Mouse (Mus musculus) heart, postnatal 0 days (tissue): Measurements from ENCODE around the gene Ube2l6. TPM values are rescaled to one million over a fixed set of nuclear protein-coding genes. Genes with fewer than 3 reads are reported as not detected.

Experiments
- ATAC-seq: fragments of 200-750 bp; cut with Nextera tagmentation; 2 replicates; pipeline ENCODE4 v1.8.0; 2017; ENCODE audit warnings: low read depth, moderate number of reproducible peaks, moderate library complexity; ENCODE audit not compliant: insufficient read depth
- DNase-seq: peaks from one replicate; pipeline ENCODE4 v3.0.0-alpha.2; 2016; ENCODE audit warnings: low spot score
- H3K27ac ChIP-seq: fragments of 300-500 bp; sonication (generic); 2 replicates; pipeline ENCODE4 v1.5.1; 2014; ENCODE audit warnings: low read depth, mild to moderate bottlenecking
- H3K27me3 ChIP-seq: fragments of 300-500 bp; sonication (generic); 2 replicates; pipeline ENCODE4 v1.6.1; 2014; ENCODE audit warnings: low read length, mixed read lengths; ENCODE audit not compliant: control insufficient read depth, insufficient read depth
- H3K36me3 ChIP-seq: fragments of 300-500 bp; sonication (generic); replicated peaks from 2 replicates; pipeline ENCODE4 v1.6.1; 2014; ENCODE audit warnings: low read length, mixed read lengths; ENCODE audit not compliant: control insufficient read depth, insufficient read depth
- H3K4me1 ChIP-seq: fragments of 300-500 bp; sonication (generic); 2 replicates; pipeline ENCODE4 v1.6.1; 2014; ENCODE audit warnings: antibody characterized with exemption; ENCODE audit not compliant: control insufficient read depth, insufficient read depth
- H3K4me2 ChIP-seq: fragments of 300-500 bp; sonication (generic); 2 replicates; pipeline ENCODE4 v1.6.1; 2014; ENCODE audit warnings: low read depth, mild to moderate bottlenecking, low read length, moderate library complexity
- H3K4me3 ChIP-seq: fragments of 300-500 bp; sonication (generic); 2 replicates; pipeline ENCODE4 v1.5.1; 2014; ENCODE audit warnings: low read depth, low read length
- H3K9ac ChIP-seq: fragments of 300-500 bp; sonication (generic); replicated peaks from 2 replicates; pipeline ENCODE4 v1.6.1; 2014; ENCODE audit warnings: low read depth, low read length, mixed read lengths
- H3K9me3 ChIP-seq: fragments of 300-500 bp; sonication (generic); replicated peaks from 2 replicates; pipeline ENCODE4 v1.6.1; 2016; ENCODE audit warnings: low read length; ENCODE audit not compliant: control insufficient read depth
- CTCF ChIP-seq: IDR thresholded peaks from 2 replicates; pipeline ENCODE4 v1.5.1; 2016; ENCODE audit warnings: antibody characterized with exemption, control low read depth, low read depth
- EP300 ChIP-seq: IDR thresholded peaks from 2 replicates; pipeline ENCODE4 v1.6.1; 2016; ENCODE audit warnings: antibody characterized with exemption, low read depth
- WGBS: fragments of 180-500 bp; shearing (Covaris S2); extraction: QIAGEN DNeasy Blood & Tissue Kit; methylation state at CpG from one replicate; pipeline ENCODE4 v1.1.7; 2014; 5-methylcytosine and 5-hydroxymethylcytosine counted together
- polyA plus RNA-seq: library from polyadenylated mRNA; unstranded; fragments of >200 nt; fragmentation: Nextera tagmentation; extraction: Ambion mirVana; gene quantifications from 2 replicates; pipeline ENCODE4 v1.2.1, GENCODE M21; 2015
- total RNA-seq: library from RNA; depleted of rRNA; stranded (reverse); fragments of >200 nt; gene quantifications from 2 replicates; pipeline ENCODE4 v1.2.3, GENCODE M21; 2014; ENCODE audit warnings: low replicate concordance

The Ube2l6 gene
- total and polyA plus RNA-seq, 2 experiments from 2014 or later = 36.9 to 40.0 TPM

DNA sequence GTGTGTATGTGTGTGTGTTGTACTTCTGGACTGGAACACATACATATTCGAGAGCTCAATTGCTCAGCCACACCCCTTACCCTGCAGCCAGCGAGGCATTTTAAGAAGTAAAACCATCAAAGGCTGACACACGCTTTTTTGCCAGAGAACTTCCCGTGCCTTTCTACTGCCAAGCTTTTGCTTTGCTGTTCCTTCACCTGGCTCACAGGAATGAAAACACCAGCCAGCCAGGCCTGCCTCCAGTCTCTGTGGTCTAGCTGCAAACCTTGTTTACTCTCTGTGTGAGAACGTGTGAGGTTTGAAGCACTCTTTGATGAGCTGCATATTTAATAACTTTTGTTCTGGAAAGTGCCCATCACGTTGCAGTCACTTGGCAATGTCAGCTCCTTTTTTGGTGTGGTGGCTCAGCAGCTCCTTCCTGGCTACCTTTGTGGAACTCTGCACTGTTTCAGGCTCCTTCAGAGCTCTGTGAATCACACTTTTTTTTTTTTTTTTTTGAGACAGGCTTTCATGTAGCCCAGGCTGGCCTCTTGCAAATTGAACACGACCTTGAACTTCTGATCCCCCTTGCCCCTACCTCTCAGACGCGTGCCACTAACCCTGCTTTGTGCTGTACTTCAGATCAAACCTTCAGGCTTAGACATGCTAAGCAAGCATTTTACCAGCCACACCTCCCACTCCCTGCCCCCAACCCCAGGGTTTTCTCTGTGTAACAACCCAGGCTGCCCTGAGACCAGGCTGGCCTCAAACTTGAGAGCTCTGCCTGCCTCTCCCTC is 39.4 kb downstream of the Ube2l6 start:
- TF ChIP-seq CTCF (no peak), EP300 (no peak)
- peaks cover 13% of the 10 kb centered on the region for H3K27me3 ChIP-seq
- DNase-seq (no peak), ATAC-seq (no peak)
- H3K4me3 ChIP-seq = no peak overlapping the region
- 47% methylated on average over 9 of the region's 9 CpGs for WGBS
- peaks cover 15% of the 10 kb centered on the region; the same call in 1 of the 2 replicates for H3K4me1 ChIP-seq
- no peaks in the 10 kb centered on the region for H3K9me3 ChIP-seq
- no peaks in the 10 kb centered on the region for H3K36me3 ChIP-seq
- H3K9ac ChIP-seq = no peak overlapping the region
- H3K27ac ChIP-seq = no peak overlapping the region
- no peak overlapping the region for H3K4me2 ChIP-seq

DNA sequence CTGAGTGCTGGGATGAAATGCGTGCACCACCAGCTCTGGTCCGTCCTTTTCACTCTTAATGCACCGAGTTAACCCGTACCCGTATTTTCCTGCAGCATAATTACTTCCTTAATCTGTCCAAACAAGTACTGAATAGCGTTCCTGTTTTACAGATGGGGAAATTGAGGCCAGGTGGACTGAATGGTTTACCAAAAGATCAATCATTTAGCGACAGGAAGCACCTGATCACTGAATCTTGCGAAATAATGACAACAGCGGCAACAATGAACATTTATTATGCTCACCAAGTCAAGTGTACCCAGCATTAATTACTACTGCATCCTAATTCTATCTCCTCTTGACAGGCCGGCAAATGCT is 39.9 kb downstream of the Ube2l6 start, which contains the start of gene Slc43a1:
TSS of gene Slc43a1 (plus strand) at position 258 of the 357 bp plus-strand sequence.
- H3K27ac ChIP-seq = peak within 1 kb of the TSS; percentile 23
- DNase-seq (no peak), ATAC-seq (no peak)
- peak within 1 kb of the TSS; percentile 85 for H3K4me2 ChIP-seq
- H3K27me3 ChIP-seq = peaks cover 13% of the 10 kb centered on the region
- no peaks in the 10 kb centered on the region for H3K36me3 ChIP-seq
- peak within 1 kb of the TSS; percentile 56 for H3K4me3 ChIP-seq
- peaks cover 15% of the 10 kb centered on the region; the same call in 1 of the 2 replicates for H3K4me1 ChIP-seq
- H3K9ac ChIP-seq = peak within 1 kb of the TSS; percentile 60
- TF ChIP-seq EP300 = no peak
- no peak for TF ChIP-seq CTCF
- 41% methylated on average over 10 of the region's 10 CpGs for WGBS
- H3K9me3 ChIP-seq = no peaks in the 10 kb centered on the region

DNA sequence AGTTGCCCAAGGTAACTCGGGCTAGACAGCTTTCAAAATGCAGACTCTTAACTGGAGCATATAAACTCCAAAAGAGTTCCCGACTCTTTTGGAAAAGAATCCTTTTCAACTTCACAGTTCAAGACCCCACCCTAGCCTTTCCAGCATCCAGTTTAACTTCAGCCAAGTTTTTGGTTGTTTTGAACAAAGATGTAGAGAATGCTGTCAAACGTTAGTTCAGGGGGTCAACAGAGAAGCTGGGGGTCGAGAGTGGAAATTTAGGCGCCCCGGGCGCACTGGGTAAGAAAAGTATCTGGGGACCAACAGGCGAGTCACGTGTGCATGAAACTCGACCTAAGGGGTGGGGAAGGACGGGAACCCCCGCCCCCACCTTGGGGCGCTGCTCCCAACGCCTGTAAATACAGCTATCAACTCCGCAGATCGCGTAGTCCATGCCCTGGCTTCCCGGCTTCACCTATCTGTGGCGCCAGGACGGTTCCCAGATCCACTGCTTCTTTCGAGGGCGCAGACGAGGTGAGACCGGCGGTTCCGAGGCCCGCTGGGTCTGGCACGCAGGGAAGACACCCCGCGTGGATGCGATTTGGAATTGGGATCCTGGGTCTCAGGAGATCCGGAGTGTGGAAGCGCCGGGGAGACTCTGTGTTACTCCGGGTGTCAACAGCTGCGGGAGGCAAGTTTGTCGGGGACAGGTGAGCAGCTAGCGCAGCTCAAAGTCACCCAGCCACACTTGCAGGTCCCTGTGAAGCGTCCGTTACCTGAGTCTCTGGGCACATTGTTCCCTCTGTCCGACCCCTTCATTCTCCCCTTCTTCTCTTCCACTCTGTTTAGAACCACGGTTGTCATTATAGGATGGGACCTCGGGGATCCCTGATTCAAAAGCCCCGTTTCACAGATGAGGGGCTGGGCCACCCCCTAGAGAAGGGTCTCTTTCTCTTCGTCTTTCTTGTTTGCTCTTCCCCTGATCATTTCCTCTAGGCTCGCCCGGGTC is 40.7 kb downstream of the Ube2l6 start:
- 2% methylated on average over 47 of the region's 47 CpGs for WGBS
- TF ChIP-seq CTCF (no peak), EP300 (no peak)
- peaks cover 13% of the 10 kb centered on the region for H3K27me3 ChIP-seq
- ATAC-seq (no peak), DNase-seq (no peak)
- H3K36me3 ChIP-seq = no peaks in the 10 kb centered on the region
- H3K9me3 ChIP-seq = no peaks in the 10 kb centered on the region
- H3K4me1 ChIP-seq = peaks cover 15% of the 10 kb centered on the region; the same call in 1 of the 2 replicates
- peak overlapping the region; percentile 56 for H3K4me3 ChIP-seq
- H3K27ac ChIP-seq = peak overlapping the region; percentile 23
- peak overlapping the region; percentile 85 for H3K4me2 ChIP-seq
- peak overlapping the region; percentile 60 for H3K9ac ChIP-seq

DNA sequence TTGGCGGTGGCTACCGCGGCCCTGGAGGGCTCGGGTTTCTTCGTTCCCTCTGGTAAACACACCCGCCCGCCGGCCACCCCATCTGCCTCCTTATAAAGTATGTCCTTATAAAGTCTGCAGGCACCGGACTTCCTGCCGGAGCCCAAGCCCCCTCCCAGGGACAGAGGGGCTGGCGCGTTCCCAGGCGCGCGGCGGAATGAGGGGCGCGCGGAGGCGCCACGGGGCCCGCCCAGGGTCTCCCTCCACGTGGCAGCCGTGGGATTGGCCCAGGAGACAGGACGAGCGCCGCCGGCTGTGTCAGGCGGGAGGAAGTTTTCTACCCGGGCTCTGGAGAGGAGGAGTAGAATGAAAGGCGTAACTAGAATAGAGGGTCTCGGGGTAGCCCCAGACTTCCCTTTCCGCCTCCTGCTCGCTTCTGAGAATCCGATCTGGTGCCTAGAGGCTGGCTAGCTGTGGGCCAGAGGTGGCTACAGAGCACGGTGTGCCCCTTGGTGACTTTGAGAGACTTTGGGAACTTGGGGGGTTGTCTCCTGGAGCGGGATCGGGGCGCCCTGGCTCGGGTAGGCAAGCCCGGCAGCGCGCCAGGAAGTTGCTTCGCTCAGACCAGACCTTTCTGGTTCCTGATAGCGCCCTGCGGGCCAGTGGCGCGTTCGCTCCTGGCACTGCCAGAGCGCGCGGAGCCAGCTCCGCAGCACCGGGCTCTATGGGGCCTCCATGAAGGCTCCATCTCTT is 41.6 kb downstream of the Ube2l6 start:
- Histone ChIP-seq H3K27ac (peak overlapping the region; percentile 23), H3K9ac (peak overlapping the region; percentile 60), H3K4me1 (peaks cover 23% of the 10 kb centered on the region), H3K9me3 (no peaks in the 10 kb centered on the region), H3K36me3 (no peaks in the 10 kb centered on the region), H3K4me2 (peak overlapping the region; percentile 85), H3K4me3 (peak overlapping the region; percentile 56), H3K27me3 (peaks cover 13% of the 10 kb centered on the region)
- TF ChIP-seq CTCF (peak; percentile 3; the same call in 1 of the 2 replicates), EP300 (no peak)
- DNase-seq (peak; percentile 54), ATAC-seq (peak; percentile 84)
- WGBS = under 1% methylated on average over 54 of the region's 54 CpGs
